Mouse (Mus musculus) heart, postnatal 4 days (tissue): Measurements from ENCODE around the gene Per3. TPM values are rescaled to one million over a fixed set of nuclear protein-coding genes. Genes with fewer than 3 reads are reported as not detected.

Experiments used
- DNase-seq: peaks from one replicate; pipeline ENCODE4 v3.0.0; 2021
- total RNA-seq, 2 experiments: library from RNA; stranded (reverse); gene quantifications; 2 replicates each; pipeline ENCODE4 v1.2.3; 2021

Gene Per3
- total RNA-seq: 10 to 100 TPM; 12.0 to 12.9 TPM

- peak; percentile 99 for DNase-seq
Observed at GRCm38 (mm10) chr4:151044037-151044943, at the start of gene Per3. TSS of gene Per3 (minus strand) at chr4:151044665.

GRCm38 (mm10) chr4:151089270-151089669 is 44.8 kb upstream of the Per3 start, which contains the start of gene Gm13090:
TSS of gene Gm13090 (plus strand) at chr4:151089570.
- DNase-seq: no peak

GRCm38 (mm10) chr4:151088819-151089218 is 44.4 kb upstream of the Per3 start:
- no peak for DNase-seq

DNA sequence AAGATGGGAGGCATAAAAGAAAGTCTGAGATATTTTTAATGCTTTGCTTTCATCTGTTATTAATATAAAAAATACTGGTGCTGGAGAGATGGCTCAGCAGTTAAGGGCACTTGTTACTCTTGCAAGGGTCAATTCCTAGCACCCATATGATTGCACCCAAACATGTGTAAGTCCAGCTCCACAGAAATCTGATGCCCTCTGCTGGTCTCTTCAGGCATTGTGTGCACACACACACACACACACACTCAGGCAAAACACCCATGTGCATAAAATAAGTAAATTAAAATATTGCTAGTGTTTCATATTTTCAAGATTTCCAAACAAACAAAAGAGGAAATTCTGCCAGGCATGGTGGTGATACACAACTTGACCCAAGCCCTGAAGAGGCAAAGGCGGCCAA is 42.9 kb upstream of the Per3 start:
- no peak for DNase-seq

GRCm38 (mm10) chr4:151083027-151083426 is 38.6 kb upstream of the Per3 start:
- DNase-seq: peak; percentile 48

- DNase-seq: no peak
Observed at GRCm38 (mm10) chr4:151081977-151082376, 37.5 kb upstream of the Per3 start.

DNA sequence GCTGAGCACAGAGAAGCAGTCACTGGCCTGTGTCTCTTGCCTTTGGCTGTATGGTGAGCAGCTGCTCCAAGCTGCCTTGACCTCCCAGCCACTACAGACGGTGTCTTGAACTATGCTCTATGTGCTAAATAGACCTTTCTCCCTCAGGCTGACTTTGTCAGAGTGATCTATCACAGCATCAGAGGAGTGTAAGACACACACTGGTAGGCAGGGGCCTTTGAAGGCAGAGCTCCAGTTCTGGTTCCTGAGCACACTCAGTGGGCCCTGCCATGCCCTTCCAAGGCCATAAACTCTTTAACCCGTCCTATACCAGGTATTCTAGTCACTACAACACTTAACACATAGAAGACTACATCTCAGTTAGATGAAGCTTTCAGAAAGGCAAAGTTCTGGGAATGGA is 36.9 kb upstream of the Per3 start:
- DNase-seq: no peak

GRCm38 (mm10) chr4:151074817-151075216 is 30.4 kb upstream of the Per3 start:
- DNase-seq: no peak

DNA sequence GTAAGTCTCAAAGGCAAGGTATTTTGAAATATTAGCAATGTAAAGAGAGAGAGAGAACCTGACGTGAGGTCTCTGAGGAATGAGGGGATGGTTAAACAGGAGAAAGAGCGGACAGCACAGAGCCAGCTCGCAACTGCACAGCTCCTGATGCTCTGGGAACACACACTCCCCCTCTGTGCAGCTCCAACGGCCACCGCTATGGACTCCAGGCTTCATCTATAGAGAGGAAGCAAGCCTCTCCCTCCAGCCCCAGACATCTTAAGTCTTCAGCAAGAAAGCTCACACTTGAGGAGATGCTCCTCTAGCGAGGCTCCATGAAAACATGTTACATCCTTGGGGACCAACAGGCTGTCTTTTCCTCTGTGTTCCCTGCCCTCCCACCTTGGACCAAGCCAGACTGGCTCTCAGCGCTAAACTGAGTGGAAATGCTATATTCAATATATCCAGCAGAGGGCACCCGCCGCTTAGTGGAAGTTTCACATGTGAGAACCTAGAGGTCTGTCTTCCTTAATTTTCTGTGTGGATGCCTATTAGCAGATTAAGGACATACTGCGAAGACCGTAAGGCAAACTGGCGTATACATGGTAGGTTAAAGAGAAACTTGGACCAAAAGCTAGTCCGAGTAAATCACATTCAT is 28.8 kb upstream of the Per3 start:
- peak; percentile 89 for DNase-seq

DNA sequence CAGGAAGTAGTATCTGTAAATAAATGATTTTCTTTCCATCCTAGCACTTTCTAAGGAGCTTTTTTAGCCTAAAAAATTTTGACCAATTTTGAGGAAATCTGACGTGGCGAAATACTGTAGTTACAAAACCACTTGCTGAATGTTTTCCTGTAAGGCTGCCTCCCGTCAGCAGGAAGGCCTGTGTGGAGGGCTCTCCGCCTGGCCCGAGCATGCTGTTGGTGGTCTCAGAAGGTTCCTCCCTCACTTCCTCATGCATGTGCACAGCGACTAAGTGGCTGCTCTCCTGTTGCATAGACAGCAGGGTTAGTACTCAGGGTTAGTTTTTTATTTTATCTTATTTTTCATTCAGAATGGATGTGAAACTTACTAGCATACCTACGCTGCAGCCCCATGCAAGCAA is 26.5 kb upstream of the Per3 start:
- DNase-seq: no peak

- no peak for DNase-seq
Observed at GRCm38 (mm10) chr4:151068751-151069150, 24.3 kb upstream of the Per3 start.

DNA sequence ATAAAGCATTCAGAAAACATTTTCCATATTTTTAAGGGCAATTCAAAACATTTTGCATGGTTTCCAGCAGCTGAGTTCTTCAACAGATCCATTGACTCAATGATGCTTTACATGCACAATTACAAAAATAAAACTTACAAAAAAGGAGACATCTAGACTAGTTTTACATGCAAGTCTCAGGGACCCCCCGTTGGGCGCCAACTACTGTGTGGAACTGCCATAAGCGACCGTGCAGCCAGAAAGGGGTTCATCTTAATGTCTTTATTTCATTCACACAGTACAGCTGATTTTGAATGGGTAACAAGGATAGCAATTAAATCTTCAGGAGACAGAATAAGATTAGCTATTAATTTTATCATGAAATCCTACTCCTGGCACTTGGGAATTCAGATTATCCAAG is 15.1 kb upstream of the Per3 start:
- no peak for DNase-seq

DNA sequence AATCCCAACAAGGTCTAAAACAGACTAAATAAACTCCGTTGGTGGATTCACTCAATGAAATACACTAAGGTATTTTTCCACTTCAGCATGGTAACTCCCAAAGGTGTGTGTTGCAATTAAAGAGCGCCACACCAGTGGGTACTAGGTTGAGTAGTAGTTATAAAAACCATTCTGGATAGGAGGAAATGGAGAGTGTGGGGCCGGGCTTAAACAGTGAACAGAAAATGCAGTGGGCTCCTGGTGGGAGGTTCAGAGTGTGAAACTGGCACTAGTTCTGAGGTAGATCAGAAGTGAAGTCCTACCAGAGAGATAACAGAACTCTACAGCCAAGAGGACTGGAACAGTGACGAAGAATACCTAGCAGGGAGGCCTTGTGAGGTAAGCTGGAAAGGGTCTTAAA is 14.2 kb upstream of the Per3 start:
- no peak for DNase-seq

- peak; percentile 99 for DNase-seq
Observed at GRCm38 (mm10) chr4:151057347-151058321, 13.2 kb upstream of the Per3 start, which contains the start of gene Vamp3. TSS of gene Vamp3 (minus strand) at chr4:151057963.

GRCm38 (mm10) chr4:151051162-151051561 is 6.7 kb upstream of the Per3 start:
- DNase-seq: no peak

GRCm38 (mm10) chr4:151046524-151046923 is 2.1 kb upstream of the Per3 start:
- no peak for DNase-seq

DNA sequence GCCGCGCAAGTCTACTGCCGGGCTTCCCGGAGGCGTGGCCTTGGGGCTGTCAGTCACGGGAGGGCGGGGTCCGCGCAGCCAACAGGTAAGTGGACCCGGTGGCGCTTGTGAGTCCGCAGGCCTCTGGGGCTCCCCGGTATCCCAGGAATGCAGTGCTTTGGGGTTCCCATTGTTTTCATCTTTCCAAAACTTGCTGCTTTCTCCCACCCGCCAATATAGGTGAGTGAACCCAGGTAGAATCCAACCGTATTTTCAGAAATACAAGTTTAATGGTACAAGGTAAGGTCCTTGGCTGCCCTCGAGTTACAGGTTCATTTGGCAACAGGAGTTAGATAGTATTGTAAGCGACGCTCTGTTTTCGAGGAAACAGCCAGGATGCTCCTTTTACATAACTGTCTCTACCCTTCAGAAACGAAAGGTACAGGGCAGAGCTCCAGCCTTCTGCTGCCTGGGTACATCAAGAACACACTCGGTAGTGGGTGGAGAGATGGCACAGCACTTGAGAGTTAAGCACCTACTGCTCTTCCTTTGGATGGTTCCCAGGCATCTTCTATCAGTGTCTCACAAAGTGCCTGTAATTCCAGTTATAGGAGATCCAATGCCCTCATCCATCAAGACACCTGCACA is 592 bp upstream of the Per3 start:
- no peak for DNase-seq

DNA sequence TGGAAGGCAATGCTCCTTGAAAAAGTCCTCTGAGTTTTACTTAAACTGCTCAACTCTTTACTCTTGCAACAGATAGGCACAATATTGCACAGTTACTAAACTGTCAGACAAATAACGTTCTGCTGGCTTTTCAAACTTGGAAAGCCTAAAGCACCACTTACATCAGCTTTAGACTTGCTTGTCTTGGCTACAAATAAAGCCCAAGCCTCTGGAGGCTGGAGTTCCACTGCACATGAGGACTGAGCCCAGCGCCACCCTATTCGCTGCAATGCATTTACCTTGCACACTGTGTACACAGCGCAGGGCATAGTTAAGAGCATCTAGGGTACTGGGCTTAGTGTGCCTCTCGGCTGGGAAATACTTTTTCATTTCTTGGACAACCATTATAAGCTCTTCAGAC is 1.2 kb downstream of the Per3 start:
- peak; percentile 14 for DNase-seq

DNA sequence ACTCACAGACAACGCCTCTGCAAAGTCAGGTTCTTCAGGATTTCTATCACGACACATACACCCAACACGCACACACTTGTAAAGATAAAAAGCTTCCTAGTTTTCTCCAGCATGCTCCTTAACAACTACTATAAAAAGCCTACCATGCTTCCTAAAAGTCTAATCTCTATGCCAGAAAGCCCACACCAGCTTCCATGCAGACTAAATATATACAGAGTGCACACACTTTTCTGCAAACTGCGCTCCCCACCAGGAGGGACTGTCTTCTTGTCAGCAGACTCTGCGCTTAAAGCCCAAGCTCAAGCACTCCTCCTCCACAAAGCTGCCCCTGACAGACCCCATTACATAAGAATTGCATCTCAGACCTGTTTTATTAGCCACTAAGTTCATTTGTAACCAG is 3.0 kb downstream of the Per3 start:
- no peak for DNase-seq

DNA sequence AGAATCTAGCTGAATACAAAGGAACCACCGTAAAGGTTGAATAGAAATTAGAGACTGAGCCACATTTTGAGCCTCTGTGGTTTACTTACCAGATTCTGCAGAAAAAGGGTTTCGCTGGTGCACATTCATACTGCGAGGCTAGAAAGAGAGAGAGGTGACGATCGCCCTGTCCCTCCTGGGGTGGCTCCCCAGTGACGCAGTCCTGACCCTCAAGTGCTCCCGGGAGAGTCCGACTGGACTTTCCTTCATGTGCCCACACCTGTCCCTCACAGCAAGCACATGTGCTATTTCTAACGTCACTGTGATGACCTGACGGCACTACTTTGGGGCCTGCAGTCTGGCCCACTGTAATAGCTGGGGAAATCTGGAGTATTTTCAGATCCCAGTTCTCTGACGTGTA is 6.7 kb downstream of the Per3 start:
- no peak for DNase-seq

- DNase-seq: no peak
Observed at GRCm38 (mm10) chr4:151036521-151036920, 7.9 kb downstream of the Per3 start.

- peak; percentile 35 for DNase-seq
Observed at GRCm38 (mm10) chr4:151027001-151027400, 17.5 kb downstream of the Per3 start.
